8 mouse cellular contexts compared by ENCODE assay signal in the genomic region with DNA sequence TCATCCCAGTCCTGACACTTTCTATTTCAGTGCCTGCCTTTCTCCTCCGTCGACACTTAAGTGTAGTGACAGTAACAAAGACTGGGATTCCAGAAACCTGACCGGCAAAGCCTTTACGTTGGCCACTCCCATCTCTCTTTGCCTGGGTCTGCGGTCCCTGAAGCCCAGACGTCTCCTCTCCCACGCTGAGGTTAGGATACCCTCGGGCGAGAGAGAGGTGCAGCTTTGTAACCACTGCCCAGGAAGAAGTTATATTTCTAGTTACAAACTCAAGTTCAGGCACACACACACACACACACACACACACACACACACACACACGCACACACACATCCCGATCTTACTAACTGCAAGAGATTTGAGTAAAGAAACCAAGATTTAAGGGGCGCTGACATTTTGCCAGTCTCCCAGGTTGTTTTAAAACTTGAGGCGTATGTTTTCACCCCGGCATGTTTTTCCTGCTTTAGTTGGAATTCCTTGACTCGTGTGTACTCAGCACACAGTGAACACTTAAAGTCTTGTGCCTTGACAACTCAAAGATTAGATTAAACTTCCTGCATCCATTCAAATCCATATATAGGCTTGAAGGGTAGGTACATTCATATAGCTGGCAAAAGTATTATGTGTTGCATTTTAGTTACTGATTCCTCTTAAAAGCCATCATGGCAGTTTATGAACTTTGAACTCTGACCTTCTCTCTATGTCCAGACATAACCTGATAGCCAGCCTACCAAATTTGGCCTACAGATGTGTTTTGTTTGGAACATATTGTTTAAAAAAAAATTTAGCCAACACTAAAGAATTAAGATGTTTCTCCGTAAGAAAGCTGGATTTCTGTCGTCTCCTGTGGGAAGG. TPM values are rescaled to one million over a fixed set of nuclear protein-coding genes. Genes with fewer than 3 reads are reported as not detected.
DNase-seq lines count a peak whose midpoint lies in the region; ATAC-seq and TF ChIP-seq lines count a peak whose summit lies in the region.

No protein-coding gene starts in this region.

- ATAC-seq in limb, embryonic 13.5 days (ENCODE audit: low FRiP score, low read depth) = peak; percentile 49

- H3K4me2 ChIP-seq in limb, embryonic 13.5 days (replicated peaks) = peak overlapping the region; percentile 71

- peak overlapping the region; percentile 93 for H3K4me3 ChIP-seq in thymus, adult 2 months (ENCODE audit: control insufficient read depth, insufficient read depth, low read length)
- H3K4me3 ChIP-seq in limb, embryonic 13.5 days = peak overlapping the region; percentile 73
- peak overlapping the region; percentile 88 for H3K4me3 ChIP-seq in olfactory bulb, adult 2 months (ENCODE audit: insufficient read depth, low read depth, low read length)

- H3K4me1 ChIP-seq in thymus, adult 2 months (replicated peaks; ENCODE audit: control insufficient read depth, insufficient read depth, low read length) = peaks cover 3% of the 10 kb centered on the region
- peaks cover 31% of the 10 kb centered on the region for H3K4me1 ChIP-seq in limb, embryonic 13.5 days
- H3K4me1 ChIP-seq in olfactory bulb, adult 2 months (ENCODE audit: control insufficient read depth, insufficient read depth, low read length) = peaks cover 13% of the 10 kb centered on the region

- no peaks in the 10 kb centered on the region for H3K27me3 ChIP-seq in thymus, adult 2 months (ENCODE audit: control insufficient read depth, insufficient read depth, low read length)
- H3K27me3 ChIP-seq in limb, embryonic 13.5 days = no peaks in the 10 kb centered on the region

- H3K9me3 ChIP-seq in limb, embryonic 13.5 days = no peaks in the 10 kb centered on the region

- 12% methylated on average over 17 of the region's 17 CpGs for WGBS in thymus, adult 2 months
- 16% methylated on average over 17 of the region's 17 CpGs for WGBS in limb, embryonic 13.5 days
- WGBS in olfactory bulb, adult 2 months = 19% methylated on average over 17 of the region's 17 CpGs

- intact Hi-C loops in gastrocnemius, postnatal 36 days (cut with DNase I) = no loop called here

- H3K36me3 ChIP-seq in thymus, adult 2 months (ENCODE audit: control insufficient read depth, insufficient read depth, low read length) = no peaks in the 10 kb centered on the region
- no peaks in the 10 kb centered on the region for H3K36me3 ChIP-seq in limb, embryonic 13.5 days

- no peak for TF ChIP-seq POLR2A in thymus, adult 2 months (IDR thresholded peaks at IDR 0.05; ENCODE audit: control insufficient read depth, extremely low read depth, insufficient read depth, low read length, poor library complexity)
- TF ChIP-seq POLR2A in olfactory bulb, adult 2 months (IDR thresholded peaks at IDR 0.05; ENCODE audit: insufficient read depth, low read depth, low read length) = no peak

- H3K9ac ChIP-seq in limb, embryonic 13.5 days = peak overlapping the region; percentile 87

- H3K27ac ChIP-seq in thymus, adult 2 months (ENCODE audit: control insufficient read depth, insufficient read depth, low read length) = peak overlapping the region; percentile 99
- H3K27ac ChIP-seq in limb, embryonic 13.5 days = peak overlapping the region; percentile 95
- H3K27ac ChIP-seq in olfactory bulb, adult 2 months (ENCODE audit: insufficient read depth, low read depth, low read length) = peak overlapping the region; percentile 90

- no peak for TF ChIP-seq CTCF in thymus, adult 2 months (IDR thresholded peaks at IDR 0.05; ENCODE audit: borderline replicate concordance, control insufficient read depth, extremely low read depth, insufficient read depth, low read length, poor library complexity)
- no peak for TF ChIP-seq CTCF in olfactory bulb, adult 2 months (IDR thresholded peaks at IDR 0.05; ENCODE audit: insufficient read depth, low read depth, low read length)

- DNase-seq in cerebellum, adult 9-10 months = peak; percentile 9
- DNase-seq in cerebellum, postnatal 14 days = no peak
- no peak for DNase-seq in thymus, adult 2 months
- DNase-seq in thymus, postnatal 36 days = no peak
- no peak for DNase-seq in gastrocnemius, postnatal 36 days
- DNase-seq in T-cell, adult 2 months (ENCODE audit: low spot score) = no peak

RNA-seq across cellular contexts. Expression of a gene that starts 0.6 kb away (rescaled TPM):
- 10.2 and 11.4 TPM in 2 replicates for polyA plus RNA-seq in thymus, adult 2 months (2012; rRNA removed)
- polyA plus RNA-seq in limb, embryonic 13.5 days (2015; fragmentation: Nextera tagmentation; extraction: Ambion mirVana) = 13.3 and 14.5 TPM in 2 replicates
- not detected in 2 replicates for polyA plus RNA-seq in olfactory bulb, adult 2 months (2012; ENCODE audit: insufficient read depth, insufficient read length, low replicate concordance, missing spikeins)
- 10 to 100 TPM; 12.3 to 12.4 TPM for total RNA-seq in gastrocnemius, postnatal 36 days (2021)

RNA-seq across cellular contexts. Expression of a gene that starts 28.4 kb away (rescaled TPM):
- 2.1 TPM in 2 replicates for polyA plus RNA-seq in thymus, adult 2 months (2012; rRNA removed)
- polyA plus RNA-seq in limb, embryonic 13.5 days (2015; fragmentation: Nextera tagmentation; extraction: Ambion mirVana) = 36.7 and 37.2 TPM in 2 replicates
- polyA plus RNA-seq in olfactory bulb, adult 2 months (2012; ENCODE audit: insufficient read depth, insufficient read length, low replicate concordance, missing spikeins) = not detected in 2 replicates
- 1 to 10 TPM; 3.8 to 4.4 TPM for total RNA-seq in gastrocnemius, postnatal 36 days (2021)

Comparison
In these comparisons a context has a peak if more than half of its experiments do, and no peak if none do; other contexts are left out.
1. RNA of a gene that starts 28.4 kb away (polyA plus RNA-seq): 36.7 to 37.2 TPM in limb, embryonic 13.5 days; 2.1 TPM in thymus, adult 2 months and not detected in olfactory bulb, adult 2 months; every median in the first group is over 10 times any median in the second.
2. Peak in every context shown above with its lines, with median percentiles within 50 percentile points of each other: H3K27ac ChIP-seq and H3K4me3 ChIP-seq.